Mouse (Mus musculus) gastrocnemius, postnatal 25 days (tissue): ENCODE measurements around the gene Cby1. TPM values are rescaled to one million over a fixed set of nuclear protein-coding genes. Genes with fewer than 3 reads are reported as not detected.

Source experiments
- DNase-seq: peaks from one replicate; pipeline ENCODE4 v3.0.0; 2022
- total RNA-seq, 2 experiments: library from RNA; stranded (reverse); gene quantifications; 1 replicate in 1 of 2; 2 replicates in 1 of 2; pipeline ENCODE4 v1.2.3; 2021

Cby1 gene
- total RNA-seq, 2 experiments from 2014 or later, result 14.3 to 15.8 TPM

GRCm38 (mm10) chr15:79706603-79707214, 47.7 kb downstream of the Cby1 start:
- DNase-seq, result no peak

GRCm38 (mm10) chr15:79708229-79708822, 49.3 kb downstream of the Cby1 start:
- DNase-seq, result no peak

- no peak for DNase-seq
These were observed 56.6 kb downstream of the Cby1 start for GRCm38 (mm10) chr15:79715646-79716045.

GRCm38 (mm10) chr15:79716710-79717109, 57.7 kb downstream of the Cby1 start:
- no peak for DNase-seq

Other genes starting within 250 kb of the Cby1 start
- 10 to 100 TPM; 43.1 to 43.9 TPM for gene Csnk1e, start 203.6 kb upstream of the Cby1 start, total RNA-seq
- not detected for gene Kcnj4, start 154.0 kb upstream of the Cby1 start, total RNA-seq
- 1 to 10 TPM; 7.3 to 7.7 TPM for gene Kdelr3, start 142.8 kb upstream of the Cby1 start, total RNA-seq
- gene Ddx17, start 112.5 kb upstream of the Cby1 start, total RNA-seq, result 10 to 100 TPM; 65.3 to 72.8 TPM
- gene Dmc1, start 54.1 kb upstream of the Cby1 start, total RNA-seq, result not detected
- under 1 TPM; 0.41 to 0.48 TPM for gene Fam227a, start 243 bp upstream of the Cby1 start, total RNA-seq
- gene Tomm22, start 11.7 kb downstream of the Cby1 start, total RNA-seq, result 10 to 100 TPM; 67.1 to 72.6 TPM
- 10 to 100 TPM; 12.1 to 16.0 TPM for gene Josd1, start 28.7 kb downstream of the Cby1 start, total RNA-seq
- gene Gtpbp1, start 31.6 kb downstream of the Cby1 start, total RNA-seq, result 10 to 100 TPM; 20.4 to 21.7 TPM
- gene Sun2, start 83.3 kb downstream of the Cby1 start, total RNA-seq, result 10 to 100 TPM; 70.7 to 76.5 TPM
- gene Dnal4, start 118.7 kb downstream of the Cby1 start, total RNA-seq, result 1 to 10 TPM; 5.9 to 6.1 TPM
- 1 to 10 TPM in 1 of 2 experiments, under 1 TPM in 1; 0.72 to 1.0 TPM for gene Nptxr, start 145.6 kb downstream of the Cby1 start, total RNA-seq
- gene Npcd, start 175.0 kb downstream of the Cby1 start, total RNA-seq, result under 1 TPM in 1 of 2 experiments, not detected in 1; 0.61 TPM
- gene Cbx6, start 175.5 kb downstream of the Cby1 start, total RNA-seq, result 10 to 100 TPM; 12.5 to 14.6 TPM
- 1 to 10 TPM; 2.3 to 4.0 TPM for gene Apobec3, start 232.5 kb downstream of the Cby1 start, total RNA-seq